Mouse (Mus musculus) bone marrow macrophage, adult 2 months (primary cell): ENCODE results near the gene Slc7a10.

Source experiments
- CTCF ChIP-seq: IDR thresholded peaks from 2 replicates; pipeline ENCODE4 v1.5.1; 2012; ENCODE audit warnings: low read depth, mild to moderate bottlenecking, low read length, moderate library complexity
- POLR2A ChIP-seq: IDR thresholded peaks from 2 replicates; pipeline ENCODE4 v1.6.1; 2012; ENCODE audit warnings: mild to moderate bottlenecking, low read depth, low read length, borderline replicate concordance

DNA sequence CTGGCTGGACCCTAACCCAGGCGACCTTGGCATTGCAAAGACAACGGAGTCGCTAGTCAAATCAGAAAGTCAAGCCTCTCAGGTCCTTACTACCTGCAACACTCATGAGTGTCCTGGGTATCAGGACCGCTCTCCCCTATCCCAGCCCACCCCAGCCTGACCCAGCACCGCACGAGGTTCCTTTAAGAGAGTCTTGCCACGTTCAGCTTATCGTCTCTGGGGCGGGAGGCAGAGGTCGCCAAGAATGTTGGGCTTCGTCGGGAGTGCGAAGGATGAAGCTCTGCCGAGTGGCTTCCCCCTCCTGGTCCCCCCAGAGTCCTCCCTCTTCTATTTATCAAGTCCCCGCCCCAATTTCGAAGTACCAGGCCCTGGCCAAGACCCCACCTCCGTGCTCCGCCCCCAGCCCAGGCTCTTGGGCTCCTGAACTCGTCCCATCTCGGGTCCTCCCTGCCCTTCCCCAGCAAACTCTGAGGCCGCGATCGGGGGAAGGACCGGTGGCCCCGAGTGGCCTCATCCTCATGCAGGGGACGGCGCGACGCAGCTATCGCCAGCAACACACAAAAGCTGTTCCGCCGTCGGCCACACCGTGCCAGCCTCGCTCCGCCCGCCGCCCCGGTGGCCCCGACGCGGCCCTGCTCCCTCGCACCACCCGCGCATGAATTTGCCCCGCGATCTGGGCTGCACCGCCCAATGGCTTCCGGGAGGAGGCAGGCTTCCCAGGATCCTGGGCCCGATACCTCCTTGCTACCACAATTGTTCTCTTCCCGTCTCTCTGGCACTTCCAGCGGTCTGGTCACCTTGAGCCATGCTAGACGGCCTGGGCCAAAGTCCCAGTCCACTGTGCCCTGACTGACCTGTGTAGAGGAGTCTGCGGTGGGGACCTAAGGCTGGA, 1.1 kb upstream of the Slc7a10 start:
- no peak for TF ChIP-seq CTCF
- no peak for TF ChIP-seq POLR2A
